Mouse (Mus musculus) CH12.LX (cell line): ENCODE measurements around the gene 1700030K09Rik.

ENCODE experiments used
- CTCF ChIP-seq, 2 experiments: IDR thresholded peaks in 1 of 2; conservative IDR thresholded peaks in 1 of 2; 2 replicates each; pipeline ENCODE4 v1.5.1; 2011 to 2012; ENCODE audit warnings: low read depth in 2 of 2, low read length in 2 of 2, improper control_type of control experiment in 1 of 2, inconsistent platforms in 1 of 2, mild to moderate bottlenecking in 1 of 2, moderate library complexity in 1 of 2
- E2F4 ChIP-seq: IDR thresholded peaks from 2 replicates; pipeline ENCODE4 v1.6.1; 2011; ENCODE audit warnings: low read depth, low read length, improper control_type of control experiment; ENCODE audit not compliant: insufficient replicate concordance
- SIN3A ChIP-seq: IDR thresholded peaks from 2 replicates; pipeline ENCODE4 v1.6.1; 2012; ENCODE audit warnings: low read length, improper control_type of control experiment, inconsistent platforms
- SMC3 ChIP-seq: IDR thresholded peaks from 2 replicates; pipeline ENCODE4 v1.6.1; 2011; ENCODE audit warnings: low read depth, low read length, improper control_type of control experiment

DNA sequence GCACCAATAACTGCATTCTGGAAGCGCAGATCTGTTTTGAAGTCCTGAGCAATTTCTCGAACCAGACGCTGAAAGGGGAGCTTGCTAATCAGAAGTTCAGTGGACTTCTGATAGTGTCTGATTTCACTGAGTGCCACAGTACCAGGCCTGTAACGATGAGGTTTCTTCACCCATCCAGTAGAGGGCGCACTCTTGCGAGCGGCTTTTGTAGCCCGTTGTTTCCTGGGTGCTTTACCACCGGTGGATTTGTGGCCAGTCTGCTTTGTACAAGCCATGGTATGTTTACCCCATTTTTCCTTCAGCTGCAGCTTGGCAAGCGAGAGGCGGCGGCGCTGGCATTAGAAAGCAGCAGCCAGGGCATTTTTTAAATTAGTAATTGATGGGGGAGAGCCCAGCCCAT is 14.0 kb upstream of the 1700030K09Rik start:
- TF ChIP-seq SIN3A (no peak), SMC3 (0 out of 2 replicates have a peak, but pooled peaks have one; percentile 7), E2F4 (no peak), CTCF (conservative IDR thresholded peaks at IDR 0.05 in 1 of 2, IDR thresholded peaks at IDR 0.05 in 1 of 2; ENCODE audit: low read depth in 2 of 2, low read length in 2 of 2) (peak; percentile 70 to 77)
